Mouse (Mus musculus): Measurements from ENCODE around the gene Rapgef4.

Gene Rapgef4

GRCm38 (mm10) chr2:72082846-72083245 is 101.8 kb downstream of the Rapgef4 start:
- peak; percentile 48 to 70 for DNase-seq

- DNase-seq: no peak
Measured at GRCm38 (mm10) chr2:72088886-72089285, 107.8 kb downstream of the Rapgef4 start.

GRCm38 (mm10) chr2:72090061-72090460 is 109.0 kb downstream of the Rapgef4 start:
- no peak for DNase-seq

GRCm38 (mm10) chr2:72092046-72092445 is 111.0 kb downstream of the Rapgef4 start:
- DNase-seq: no peak

- no peak for DNase-seq
Measured at GRCm38 (mm10) chr2:72093402-72094037, 112.5 kb downstream of the Rapgef4 start.

GRCm38 (mm10) chr2:72094038-72094437 is 113.0 kb downstream of the Rapgef4 start:
- no peak for DNase-seq

- no peak for DNase-seq
Measured at GRCm38 (mm10) chr2:72094446-72094845, 113.4 kb downstream of the Rapgef4 start.

GRCm38 (mm10) chr2:72095002-72095401 is 114.0 kb downstream of the Rapgef4 start:
- no peak for DNase-seq

- peak; percentile 77 to 83 for DNase-seq
Measured at GRCm38 (mm10) chr2:72096345-72096744, 115.3 kb downstream of the Rapgef4 start.

GRCm38 (mm10) chr2:72098366-72098765 is 117.3 kb downstream of the Rapgef4 start:
- DNase-seq: no peak

GRCm38 (mm10) chr2:72104604-72105003 is 123.6 kb downstream of the Rapgef4 start:
- DNase-seq: no peak

- DNase-seq: no peak
Measured at GRCm38 (mm10) chr2:72107525-72108180, 126.6 kb downstream of the Rapgef4 start.

- no peak for DNase-seq
Measured at GRCm38 (mm10) chr2:72108448-72109312, 127.6 kb downstream of the Rapgef4 start.

- DNase-seq: no peak
Measured at GRCm38 (mm10) chr2:72110404-72110803, 129.4 kb downstream of the Rapgef4 start.

GRCm38 (mm10) chr2:72113716-72114115 is 132.7 kb downstream of the Rapgef4 start:
- no peak for DNase-seq

GRCm38 (mm10) chr2:72114148-72114559 is 133.1 kb downstream of the Rapgef4 start:
- no peak for DNase-seq

- no peak for DNase-seq
Measured at GRCm38 (mm10) chr2:72116103-72116502, 135.1 kb downstream of the Rapgef4 start.

GRCm38 (mm10) chr2:72116698-72117097 is 135.7 kb downstream of the Rapgef4 start:
- DNase-seq: no peak

- peak; percentile 31 to 58 for DNase-seq
Measured at GRCm38 (mm10) chr2:72117138-72118011, 136.3 kb downstream of the Rapgef4 start.

GRCm38 (mm10) chr2:72120211-72120610 is 139.2 kb downstream of the Rapgef4 start:
- DNase-seq: no peak

GRCm38 (mm10) chr2:72122410-72123223 is 141.6 kb downstream of the Rapgef4 start:
- no peak for DNase-seq

- no peak for DNase-seq
Measured at GRCm38 (mm10) chr2:72123851-72124250, 142.8 kb downstream of the Rapgef4 start.

Measured in thymus, postnatal 36 days (tissue).